Mouse (Mus musculus) midbrain, embryonic 12.5 days (tissue): ENCODE results near the gene Mrto4. TPM values are rescaled to one million over a fixed set of nuclear protein-coding genes. Genes with fewer than 3 reads are reported as not detected.

Source experiments
- ATAC-seq: fragments of 200-750 bp; cut with Nextera tagmentation; 2 replicates; pipeline ENCODE4 v1.8.0; 2017; ENCODE audit warnings: low read depth, moderate TSS enrichment, moderate library complexity; ENCODE audit not compliant: low FRiP score
- H3K27ac ChIP-seq: fragments of 300-500 bp; sonication (generic); replicated peaks from 2 replicates; pipeline ENCODE4 v1.5.1; 2016; ENCODE audit warnings: mild to moderate bottlenecking
- H3K27me3 ChIP-seq: fragments of 300-500 bp; sonication (generic); 2 replicates; pipeline ENCODE4 v1.6.1; 2016; ENCODE audit warnings: mild to moderate bottlenecking
- H3K36me3 ChIP-seq: fragments of 300-500 bp; sonication (generic); 2 replicates; pipeline ENCODE4 v1.6.1; 2016
- H3K4me1 ChIP-seq: fragments of 300-500 bp; sonication (generic); 2 replicates; pipeline ENCODE4 v1.6.1; 2016
- H3K4me2 ChIP-seq: fragments of 300-500 bp; sonication (generic); replicated peaks from 2 replicates; pipeline ENCODE4 v1.6.1; 2016; ENCODE audit warnings: mild to moderate bottlenecking, moderate library complexity
- H3K4me3 ChIP-seq: fragments of 300-500 bp; sonication (generic); 2 replicates; pipeline ENCODE4 v1.5.1; 2016; ENCODE audit warnings: mild to moderate bottlenecking
- H3K9ac ChIP-seq: fragments of 300-500 bp; sonication (generic); replicated peaks from 2 replicates; pipeline ENCODE4 v1.6.1; 2016; ENCODE audit warnings: mild to moderate bottlenecking, moderate library complexity
- H3K9me3 ChIP-seq: fragments of 300-500 bp; sonication (generic); 2 replicates; pipeline ENCODE4 v1.6.1; 2016; ENCODE audit warnings: mild to moderate bottlenecking
- WGBS: fragments of 180-500 bp; shearing (Covaris S2); methylation state at CpG from one replicate; pipeline ENCODE4 v1.1.7; 2016; 5-methylcytosine and 5-hydroxymethylcytosine counted together
- polyA plus RNA-seq: library from polyadenylated mRNA; unstranded; fragments of >200 nt; fragmentation: Nextera tagmentation; extraction: Ambion mirVana; gene quantifications from 2 replicates; pipeline ENCODE4 v1.2.1, GENCODE M21; 2016

Gene Mrto4
- polyA plus RNA-seq, 1 experiment from 2014 or later: 106 TPM

DNA sequence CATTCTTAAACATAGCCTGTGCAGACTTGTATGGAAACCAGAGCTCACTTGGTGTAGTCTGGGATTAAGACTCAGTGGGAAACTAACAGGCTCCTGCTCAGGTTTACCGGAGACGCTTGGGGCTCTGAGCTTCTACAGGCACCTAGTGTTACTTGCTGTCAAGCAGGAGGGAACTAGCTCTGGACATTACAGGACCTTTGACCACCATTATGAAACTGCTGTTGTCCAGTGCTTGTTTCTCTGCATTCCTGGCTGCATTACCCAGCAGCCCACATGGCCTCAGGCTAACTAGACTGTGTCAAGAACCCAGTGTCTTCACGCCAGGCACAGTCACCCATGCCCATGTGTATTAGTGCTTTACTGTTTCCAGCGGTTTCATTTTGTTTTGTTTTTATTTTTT lies 20.8 kb upstream of the Mrto4 start:
- H3K4me3 ChIP-seq: no peak overlapping the region
- WGBS: 90% methylated on average over 4 of the region's 4 CpGs
- ATAC-seq: no peak

GRCm38 (mm10) chr4:139368038-139368437 lies 15.7 kb upstream of the Mrto4 start:
- Histone ChIP-seq H3K4me1 (no peaks in the 10 kb centered on the region), H3K4me3 (no peak overlapping the region), H3K27ac (no peak overlapping the region), H3K4me2 (no peak overlapping the region), H3K27me3 (no peaks in the 10 kb centered on the region), H3K9me3 (no peaks in the 10 kb centered on the region), H3K9ac (no peak overlapping the region), H3K36me3 (peaks cover 98% of the 10 kb centered on the region)
- 98% methylated on average over 5 of the region's 5 CpGs for WGBS
- ATAC-seq: no peak

More for the DNA sequence above, 20.8 kb upstream of the Mrto4 start:
- no peak overlapping the region for H3K27ac ChIP-seq
- no peaks in the 10 kb centered on the region for H3K9me3 ChIP-seq
- no peaks in the 10 kb centered on the region for H3K4me1 ChIP-seq
- no peaks in the 10 kb centered on the region for H3K27me3 ChIP-seq
- H3K9ac ChIP-seq: no peak overlapping the region
- H3K36me3 ChIP-seq: peaks cover 91% of the 10 kb centered on the region
- H3K4me2 ChIP-seq: no peak overlapping the region

- H3K36me3 ChIP-seq: peaks cover 98% of the 10 kb centered on the region
- no peaks in the 10 kb centered on the region for H3K4me1 ChIP-seq
- H3K9me3 ChIP-seq: no peaks in the 10 kb centered on the region
- 98% methylated on average over 3 of the region's 3 CpGs for WGBS
- H3K9ac ChIP-seq: no peak overlapping the region
- no peak overlapping the region for H3K4me2 ChIP-seq
- no peak overlapping the region for H3K27ac ChIP-seq
- no peaks in the 10 kb centered on the region for H3K27me3 ChIP-seq
- ATAC-seq: no peak
- H3K4me3 ChIP-seq: no peak overlapping the region
Measured at GRCm38 (mm10) chr4:139367336-139367735, 15.0 kb upstream of the Mrto4 start.

DNA sequence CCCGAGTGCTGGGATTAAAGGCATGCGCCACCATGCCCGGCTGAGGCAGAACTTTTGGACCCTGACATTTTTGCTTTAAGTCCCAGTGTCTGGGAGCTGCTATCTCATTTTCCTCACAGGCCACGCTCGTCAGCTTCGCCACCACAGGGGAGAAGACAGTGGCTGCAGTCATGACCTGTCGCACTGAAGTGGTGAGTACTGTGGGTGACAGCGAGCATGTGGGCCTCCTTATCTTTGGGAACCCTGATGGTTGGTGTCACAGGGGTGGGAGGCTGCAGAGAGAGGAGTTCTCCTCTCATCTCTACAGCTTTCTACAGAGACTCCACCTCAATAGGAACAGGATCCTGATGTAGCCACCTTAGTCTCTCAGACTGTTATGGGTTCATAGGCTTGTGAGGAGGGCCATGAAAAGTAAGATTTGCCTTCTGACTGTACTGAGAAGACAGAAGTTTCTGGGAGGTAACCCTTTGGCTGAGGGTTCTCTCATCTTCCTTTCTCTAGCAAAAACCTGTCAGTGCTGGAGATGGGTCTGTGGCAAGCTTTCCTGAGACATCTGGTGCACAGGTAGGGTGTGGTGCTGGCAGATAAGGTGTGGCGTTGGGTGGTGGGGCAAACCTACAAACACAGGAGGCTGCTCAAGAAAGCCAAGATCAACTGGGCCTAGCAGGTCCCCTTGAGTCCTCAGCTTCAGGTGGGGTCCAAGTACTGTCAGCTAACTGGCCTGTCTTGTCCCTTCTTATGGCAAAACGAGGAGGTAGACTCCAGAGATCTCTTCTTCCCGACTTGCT lies 8.6 kb upstream of the Mrto4 start:
- H3K9me3 ChIP-seq: no peaks in the 10 kb centered on the region
- ATAC-seq: no peak
- H3K27ac ChIP-seq: no peak overlapping the region
- H3K4me1 ChIP-seq: no peaks in the 10 kb centered on the region
- no peaks in the 10 kb centered on the region for H3K27me3 ChIP-seq
- no peak overlapping the region for H3K4me3 ChIP-seq
- peaks cover 95% of the 10 kb centered on the region for H3K36me3 ChIP-seq
- 91% methylated on average over 11 of the region's 11 CpGs for WGBS
- no peak overlapping the region for H3K9ac ChIP-seq
- H3K4me2 ChIP-seq: no peak overlapping the region

- H3K4me3 ChIP-seq: no peak overlapping the region
- H3K36me3 ChIP-seq: peaks cover 74% of the 10 kb centered on the region
Measured at GRCm38 (mm10) chr4:139357211-139357610, 4.8 kb upstream of the Mrto4 start.

GRCm38 (mm10) chr4:139352832-139353231 lies 456 bp upstream of the Mrto4 start:
- Histone ChIP-seq H3K27ac (peak overlapping the region; percentile 96), H3K27me3 (no peaks in the 10 kb centered on the region), H3K4me1 (peaks cover 19% of the 10 kb centered on the region), H3K9me3 (no peaks in the 10 kb centered on the region), H3K4me2 (peak overlapping the region; percentile 83), H3K4me3 (peak overlapping the region; percentile 83), H3K36me3 (peaks cover 55% of the 10 kb centered on the region), H3K9ac (peak overlapping the region; percentile 86)
- WGBS: 4% methylated on average over 7 of the region's 7 CpGs
- ATAC-seq: peak; percentile 50; the same call in 1 of the 2 replicates

More at GRCm38 (mm10) chr4:139357211-139357610, 4.8 kb upstream of the Mrto4 start:
- no peak overlapping the region for H3K9ac ChIP-seq
- peaks cover 5% of the 10 kb centered on the region for H3K4me1 ChIP-seq
- no peak overlapping the region for H3K27ac ChIP-seq
- H3K27me3 ChIP-seq: no peaks in the 10 kb centered on the region
- no peak overlapping the region for H3K4me2 ChIP-seq
- ATAC-seq: no peak
- no peaks in the 10 kb centered on the region for H3K9me3 ChIP-seq
- 94% methylated on average over 3 of the region's 3 CpGs for WGBS

DNA sequence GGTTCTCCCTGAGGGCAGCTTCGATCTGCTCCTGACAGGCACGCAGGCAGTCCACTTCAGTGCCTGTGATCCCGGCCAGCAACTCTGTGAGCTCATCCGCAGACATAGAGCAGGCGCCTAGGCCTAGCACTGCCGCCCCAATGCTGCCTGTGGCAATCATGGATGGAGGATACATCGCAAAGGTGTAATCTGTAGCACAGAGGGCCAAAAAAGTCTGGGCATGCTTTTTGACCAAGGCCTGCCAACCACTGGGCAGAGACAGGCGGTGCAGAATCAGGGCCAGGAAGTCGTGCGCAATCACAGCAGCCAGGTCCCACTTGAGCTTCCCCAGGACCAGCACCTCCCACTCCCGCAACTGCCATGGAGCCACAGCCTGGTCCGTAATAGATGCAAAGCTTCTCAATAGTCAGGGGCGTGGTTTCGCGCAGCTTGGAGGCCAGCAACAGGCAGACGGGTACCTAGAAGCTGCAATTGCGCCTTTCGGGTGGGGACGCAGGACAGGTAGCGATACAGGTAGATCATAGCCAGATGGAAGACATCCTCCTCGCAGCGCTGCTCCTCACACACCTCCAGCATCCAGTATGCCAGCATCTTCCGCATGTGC lies 6.9 kb downstream of the Mrto4 start:
- WGBS: 61% methylated on average over 23 of the region's 23 CpGs
- Histone ChIP-seq H3K27me3 (no peaks in the 10 kb centered on the region), H3K4me3 (no peak overlapping the region), H3K27ac (no peak overlapping the region), H3K36me3 (peaks cover 58% of the 10 kb centered on the region), H3K9ac (no peak overlapping the region), H3K4me1 (peaks cover 2% of the 10 kb centered on the region; the same call in 1 of the 2 replicates), H3K4me2 (no peak overlapping the region), H3K9me3 (no peaks in the 10 kb centered on the region)
- ATAC-seq: no peak

GRCm38 (mm10) chr4:139343718-139344117 lies 8.7 kb downstream of the Mrto4 start:
- Histone ChIP-seq H3K36me3 (peaks cover 45% of the 10 kb centered on the region), H3K4me1 (no peaks in the 10 kb centered on the region), H3K27ac (no peak overlapping the region), H3K9me3 (no peaks in the 10 kb centered on the region), H3K9ac (no peak overlapping the region), H3K27me3 (no peaks in the 10 kb centered on the region), H3K4me3 (no peak overlapping the region), H3K4me2 (no peak overlapping the region)
- no peak for ATAC-seq
- 81% methylated on average over 5 of the region's 5 CpGs for WGBS

DNA sequence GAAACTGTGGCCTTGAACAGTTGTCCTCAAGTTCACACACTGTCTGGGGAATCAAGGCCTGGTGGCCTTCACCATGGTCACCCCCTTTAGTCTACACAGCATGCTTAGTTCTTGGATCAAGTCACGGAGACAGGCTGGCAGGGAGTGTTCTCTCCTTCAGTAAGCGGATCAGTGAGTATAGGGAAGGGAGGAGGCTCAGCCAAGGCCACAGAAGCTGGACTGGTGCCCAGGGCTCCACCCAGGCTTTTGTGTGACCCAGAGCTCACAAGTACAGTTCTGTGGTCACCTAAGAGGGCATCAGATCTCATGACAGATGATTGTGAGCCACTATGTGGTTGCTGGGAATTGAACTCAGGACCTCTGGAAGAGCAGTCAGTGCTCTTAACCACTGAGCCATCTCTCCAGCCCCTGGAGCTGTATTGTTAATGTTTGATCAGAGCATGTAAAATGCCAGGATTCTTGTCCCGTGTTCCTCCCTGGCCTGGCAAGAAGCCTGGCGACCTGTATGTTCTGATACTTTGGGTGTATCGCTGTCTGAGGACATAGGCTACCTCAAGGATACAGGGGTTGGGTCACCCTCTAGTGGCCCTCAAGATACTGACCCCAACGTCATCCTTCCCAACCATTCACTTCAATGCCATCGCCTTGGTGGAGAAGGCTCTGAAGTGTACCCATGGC lies 10.7 kb downstream of the Mrto4 start:
- WGBS: 82% methylated on average over 7 of the region's 7 CpGs

GRCm38 (mm10) chr4:139340835-139341234 lies 11.5 kb downstream of the Mrto4 start:
- peaks cover 17% of the 10 kb centered on the region for H3K27me3 ChIP-seq
- H3K27ac ChIP-seq: no peak overlapping the region
- H3K4me1 ChIP-seq: 0 out of 2 replicates have a peak, but pooled peaks cover 3% of the 10 kb centered on the region
- WGBS: 87% methylated on average over 4 of the region's 4 CpGs
- H3K9me3 ChIP-seq: no peaks in the 10 kb centered on the region
- H3K4me3 ChIP-seq: no peak overlapping the region
- no peak overlapping the region for H3K4me2 ChIP-seq
- peaks cover 16% of the 10 kb centered on the region for H3K36me3 ChIP-seq
- no peak overlapping the region for H3K9ac ChIP-seq
- no peak for ATAC-seq

More for the DNA sequence above, 10.7 kb downstream of the Mrto4 start:
- peaks cover 25% of the 10 kb centered on the region for H3K36me3 ChIP-seq
- H3K9me3 ChIP-seq: no peaks in the 10 kb centered on the region
- peaks cover 16% of the 10 kb centered on the region for H3K27me3 ChIP-seq
- no peak overlapping the region for H3K27ac ChIP-seq
- no peak overlapping the region for H3K4me2 ChIP-seq
- H3K9ac ChIP-seq: no peak overlapping the region
- 0 out of 2 replicates have a peak, but pooled peaks cover 3% of the 10 kb centered on the region for H3K4me1 ChIP-seq
- ATAC-seq: no peak
- H3K4me3 ChIP-seq: no peak overlapping the region

DNA sequence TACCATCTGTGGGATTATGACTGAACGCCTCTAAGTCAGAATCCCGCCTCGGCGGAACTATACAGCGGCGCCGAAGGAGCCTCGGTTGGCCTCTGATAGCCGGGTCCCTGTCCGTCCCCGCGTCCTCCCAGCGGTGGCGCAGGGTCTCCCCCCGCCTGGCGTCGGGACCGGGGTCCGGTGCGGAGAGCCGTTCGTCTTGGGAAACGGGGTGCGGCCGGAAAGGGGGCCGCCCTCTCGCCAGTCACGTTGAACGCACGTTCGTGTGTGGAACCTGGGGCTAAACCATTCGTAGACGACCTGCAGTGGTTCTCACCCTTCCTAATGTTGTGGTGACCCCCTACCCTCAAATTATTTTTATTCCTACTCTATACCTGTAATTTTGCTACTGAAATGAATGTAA lies 14.2 kb downstream of the Mrto4 start:
- H3K4me2 ChIP-seq: no peak overlapping the region
- 0 out of 2 replicates have a peak, but pooled peaks cover 3% of the 10 kb centered on the region for H3K4me1 ChIP-seq
- H3K36me3 ChIP-seq: no peaks in the 10 kb centered on the region
- H3K4me3 ChIP-seq: no peak overlapping the region
- H3K27ac ChIP-seq: no peak overlapping the region
- no peak for ATAC-seq
- no peak overlapping the region for H3K9ac ChIP-seq
- H3K27me3 ChIP-seq: peaks cover 21% of the 10 kb centered on the region
- no peaks in the 10 kb centered on the region for H3K9me3 ChIP-seq
- 63% methylated on average over 33 of the region's 33 CpGs for WGBS
